Mouse (Mus musculus): ENCODE data around the gene Cd6.

Gene Cd6

DNA sequence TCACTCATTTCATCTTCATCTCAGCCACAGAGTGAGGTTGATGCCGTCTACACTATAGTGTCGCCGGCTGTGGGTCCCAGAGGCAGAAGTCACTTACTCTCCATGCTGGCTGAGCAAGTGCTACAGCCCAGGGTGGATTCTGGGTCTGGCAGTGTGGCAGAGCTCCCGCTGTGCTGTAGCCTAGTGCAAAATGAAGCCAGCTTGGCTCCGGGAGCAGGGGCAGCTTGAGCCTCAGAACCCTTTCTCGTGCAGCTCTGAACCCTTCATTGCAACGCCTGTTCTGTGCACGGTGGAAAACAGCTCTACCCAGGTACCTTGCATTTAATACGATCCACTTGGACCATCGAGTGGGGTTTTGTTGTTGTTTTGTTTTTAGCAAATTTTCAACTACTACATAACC is 62.2 kb downstream of the Cd6 start:
- DNase-seq (ENCODE audit: low read depth, low spot score) = no peak

- DNase-seq (ENCODE audit: low read depth, low spot score) = peak; percentile 88
Observed at GRCm38 (mm10) chr19:10763381-10764031, 66.4 kb downstream of the Cd6 start.

DNA sequence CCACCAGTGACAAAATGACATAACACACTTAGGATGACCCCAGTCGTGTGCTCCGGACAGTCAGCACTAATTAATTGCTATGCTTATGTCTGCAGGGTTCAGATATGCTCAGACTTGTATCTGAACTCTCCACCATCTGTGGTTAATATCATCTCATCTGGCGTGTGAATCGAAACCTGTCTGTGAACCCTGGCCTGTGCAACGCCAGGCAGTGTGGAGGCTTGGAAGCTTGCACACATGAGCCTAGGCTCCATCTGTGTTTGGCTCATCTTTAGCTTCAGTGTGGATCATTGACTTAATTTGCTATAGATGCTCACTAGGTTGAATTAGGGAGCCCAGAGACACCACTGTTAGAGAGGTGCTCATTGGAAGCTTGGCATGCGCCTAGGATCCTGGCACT is 67.4 kb downstream of the Cd6 start:
- no peak for DNase-seq (ENCODE audit: low read depth, low spot score)

DNA sequence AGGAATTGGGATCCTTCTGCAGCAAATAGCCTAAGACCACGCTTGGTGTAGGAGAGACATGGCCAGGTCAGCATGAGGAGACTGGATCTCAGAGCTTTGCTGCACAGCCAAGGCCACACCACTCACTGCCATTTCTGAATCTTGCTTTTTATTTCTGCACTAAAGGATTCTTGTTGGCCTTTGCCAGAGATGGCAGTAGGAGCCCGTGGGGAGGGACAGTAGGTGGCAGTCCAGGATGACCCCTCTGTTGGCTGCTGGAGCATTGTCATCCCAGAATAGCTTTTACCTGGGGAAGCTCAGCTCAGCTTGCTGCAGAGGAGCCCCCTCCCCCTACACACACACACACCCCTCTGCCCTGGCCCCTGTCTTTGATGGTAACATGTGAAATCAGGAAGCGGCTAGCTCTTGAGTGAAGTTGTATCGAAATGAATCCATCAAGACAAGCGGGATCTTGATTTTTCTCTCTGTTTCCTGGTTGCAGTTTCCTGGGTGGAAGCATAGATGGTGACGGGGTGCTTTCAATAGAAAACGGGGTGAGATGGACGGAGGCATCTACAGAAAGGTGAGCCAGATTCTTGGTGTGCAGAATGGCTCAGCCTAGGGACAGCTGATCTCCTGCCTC is 68.0 kb downstream of the Cd6 start:
- no peak for DNase-seq (ENCODE audit: low read depth, low spot score)

- DNase-seq (ENCODE audit: low read depth, low spot score) = no peak
Observed at GRCm38 (mm10) chr19:10759983-10760831, 69.7 kb downstream of the Cd6 start.

GRCm38 (mm10) chr19:10759525-10759924 is 70.3 kb downstream of the Cd6 start:
- DNase-seq (ENCODE audit: low read depth, low spot score) = no peak

- DNase-seq (ENCODE audit: low read depth, low spot score) = no peak
Observed at GRCm38 (mm10) chr19:10758708-10759107, 71.2 kb downstream of the Cd6 start.

- no peak for DNase-seq (ENCODE audit: low read depth, low spot score)
Observed at GRCm38 (mm10) chr19:10757526-10757925, 72.3 kb downstream of the Cd6 start.

- DNase-seq (ENCODE audit: low read depth, low spot score) = no peak
Observed at GRCm38 (mm10) chr19:10757125-10757524, 72.7 kb downstream of the Cd6 start.

DNA sequence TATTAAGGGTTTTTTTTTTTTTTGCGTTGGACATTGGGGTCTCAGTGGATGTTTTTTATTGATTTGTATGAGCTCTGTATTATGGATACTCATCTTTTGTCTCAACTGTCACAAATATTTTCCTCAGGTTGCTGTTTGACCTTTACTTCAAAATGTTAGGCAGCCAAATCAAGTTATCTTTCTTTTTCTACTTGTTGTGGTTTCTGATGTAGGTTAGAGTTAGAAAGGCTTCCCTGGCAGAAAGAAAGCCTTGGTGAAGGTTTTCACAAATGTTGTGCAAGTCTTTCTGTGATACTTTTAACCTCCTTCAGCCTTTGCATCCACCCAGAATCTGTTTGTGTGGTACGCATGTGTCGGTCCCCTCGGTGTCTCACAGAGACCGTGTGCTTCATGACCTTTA is 77.2 kb downstream of the Cd6 start:
- no peak for DNase-seq (ENCODE audit: low read depth, low spot score)

DNA sequence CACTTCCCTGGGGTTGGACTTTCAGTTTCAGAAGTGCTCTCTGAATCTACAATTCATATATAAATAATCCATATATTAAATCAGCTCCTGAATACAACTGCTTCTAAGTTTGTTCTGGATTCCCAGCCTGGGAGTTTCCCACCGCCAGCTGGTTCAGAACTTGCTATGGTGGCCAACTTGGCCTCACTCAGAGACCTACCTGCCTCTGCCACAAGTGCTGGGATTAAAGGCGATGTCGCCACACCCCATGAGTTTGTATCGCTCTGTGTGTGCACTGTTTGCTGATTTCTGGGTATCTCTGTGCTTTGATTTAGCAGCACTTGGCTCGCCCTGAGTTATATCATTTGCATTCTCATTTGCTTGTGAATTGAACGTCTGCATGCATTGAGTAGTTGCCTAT is 77.8 kb downstream of the Cd6 start:
- no peak for DNase-seq (ENCODE audit: low read depth, low spot score)

- DNase-seq (ENCODE audit: low read depth, low spot score) = no peak
Observed at GRCm38 (mm10) chr19:10751607-10752006, 78.3 kb downstream of the Cd6 start.

DNA sequence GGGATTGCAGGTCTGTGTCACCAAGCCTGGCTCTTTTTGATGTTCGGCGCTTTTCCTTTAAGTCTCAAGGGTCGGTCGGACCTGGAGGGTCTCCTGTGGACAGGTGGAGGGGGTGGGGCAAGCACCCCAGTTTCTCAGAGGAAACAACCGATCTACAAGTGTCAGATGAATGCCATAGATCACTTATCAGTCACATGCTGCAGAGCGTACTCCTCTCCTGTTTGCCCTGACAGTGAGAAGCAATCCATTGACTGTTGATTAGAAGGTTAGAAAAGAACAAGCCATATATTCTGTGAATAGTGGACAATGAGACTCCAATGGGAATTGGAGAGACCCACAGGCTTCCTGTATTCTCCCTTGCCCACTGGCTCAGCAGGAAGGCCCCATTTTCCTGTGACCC is 79.7 kb downstream of the Cd6 start:
- no peak for DNase-seq (ENCODE audit: low read depth, low spot score)

- no peak for DNase-seq (ENCODE audit: low read depth, low spot score)
Observed at GRCm38 (mm10) chr19:10749295-10749694, 80.6 kb downstream of the Cd6 start.

DNA sequence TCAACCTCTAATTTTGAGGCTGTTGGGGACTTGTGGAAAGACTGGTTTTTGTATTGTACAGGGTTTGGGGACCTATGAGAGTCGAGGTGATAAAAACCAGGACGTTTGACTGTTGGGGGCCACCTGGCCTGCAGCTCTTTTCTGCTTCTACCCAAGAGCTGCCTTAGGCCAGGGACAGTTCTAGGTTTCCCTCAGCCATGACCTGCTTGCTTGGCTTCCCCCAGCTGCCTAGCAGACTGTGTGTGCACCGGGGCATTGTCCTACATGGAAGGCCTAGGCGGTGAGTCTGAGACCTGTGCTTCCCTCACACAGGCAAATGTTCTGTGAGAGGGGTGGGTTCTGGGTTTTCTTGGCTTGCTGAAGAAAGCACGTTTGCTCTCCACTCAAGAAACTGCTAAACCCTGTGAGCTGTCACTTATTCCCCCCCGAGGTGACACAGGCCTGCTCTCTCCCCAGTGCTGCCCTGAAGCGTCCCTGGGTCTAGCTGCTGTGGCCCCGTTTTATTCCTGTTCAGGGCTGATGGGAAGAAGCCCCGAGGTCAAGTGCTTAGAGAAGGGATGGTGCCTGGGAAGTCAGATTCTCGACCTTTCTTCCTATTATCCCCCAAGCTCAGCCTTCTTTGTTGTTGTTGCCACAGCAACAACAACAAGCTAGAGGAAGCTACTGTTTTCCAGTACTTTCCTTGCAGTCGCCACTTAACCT is 81.3 kb downstream of the Cd6 start:
- DNase-seq (ENCODE audit: low read depth, low spot score) = no peak

DNA sequence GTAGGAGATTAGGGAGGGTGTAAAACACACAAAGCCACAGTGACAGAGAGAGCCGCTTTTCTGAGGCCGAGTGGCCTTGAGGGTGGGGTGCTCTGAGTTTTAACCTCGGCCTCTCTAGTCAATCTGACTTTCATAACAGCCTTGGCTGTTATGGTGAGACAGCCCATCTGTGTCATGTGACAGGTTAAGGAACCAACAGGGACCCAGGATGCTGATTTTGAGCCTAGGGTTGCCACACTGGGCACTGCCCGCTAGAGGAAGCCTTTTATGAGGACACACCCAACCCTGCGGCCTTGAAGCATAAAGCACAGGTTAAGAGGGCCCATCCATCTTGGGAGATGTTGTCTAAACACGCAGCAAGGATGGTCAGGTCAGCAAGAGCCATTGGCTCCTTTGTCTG is 82.1 kb downstream of the Cd6 start:
- no peak for DNase-seq (ENCODE audit: low read depth, low spot score)

- peak; percentile 32 for DNase-seq (ENCODE audit: low read depth, low spot score)
Observed at GRCm38 (mm10) chr19:10747182-10747581, 82.7 kb downstream of the Cd6 start.

GRCm38 (mm10) chr19:10742565-10742964 is 87.3 kb downstream of the Cd6 start:
- DNase-seq (ENCODE audit: low read depth, low spot score) = no peak

GRCm38 (mm10) chr19:10742145-10742544 is 87.7 kb downstream of the Cd6 start:
- DNase-seq (ENCODE audit: low read depth, low spot score) = no peak

GRCm38 (mm10) chr19:10740641-10741440 is 89.0 kb downstream of the Cd6 start:
- DNase-seq (ENCODE audit: low read depth, low spot score) = peak; percentile 68

DNA sequence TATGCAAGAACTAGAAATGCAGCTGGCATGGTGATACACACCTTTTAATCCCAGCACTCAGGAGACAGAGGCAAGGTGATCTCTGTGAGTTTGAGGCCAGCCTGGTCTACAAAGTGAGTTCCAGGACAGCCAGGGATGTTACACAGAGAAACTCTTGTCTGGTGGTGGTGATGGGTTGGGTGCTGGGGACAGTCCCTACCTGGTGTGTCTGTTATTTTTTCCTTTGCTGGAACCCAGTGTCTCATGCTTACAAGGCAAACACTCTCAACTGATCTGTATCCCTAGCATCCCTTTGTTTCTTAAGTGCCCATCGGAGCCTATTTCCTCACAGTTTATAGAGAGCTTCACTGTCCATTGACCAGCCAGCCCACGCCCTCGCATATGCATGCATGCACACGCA is 89.9 kb downstream of the Cd6 start:
- no peak for DNase-seq (ENCODE audit: low read depth, low spot score)

Measured in 3T3-L1 (cell line).